Mouse (Mus musculus) heart, embryonic 10.5 days (tissue): ENCODE data around the gene Trpm5. TPM values are rescaled to one million over a fixed set of nuclear protein-coding genes. Genes with fewer than 3 reads are reported as not detected.

Source experiments
- DNase-seq: peaks from one replicate; pipeline ENCODE4 v3.0.0-alpha.2; 2017; ENCODE audit warnings: low spot score
- H3K27ac ChIP-seq: fragments of 300-500 bp; sonication (generic); 2 replicates; pipeline ENCODE4 v1.5.1; 2016; ENCODE audit warnings: mild to moderate bottlenecking
- H3K27me3 ChIP-seq: fragments of 300-500 bp; sonication (generic); 2 replicates; pipeline ENCODE4 v1.6.1; 2016; ENCODE audit warnings: mild to moderate bottlenecking; ENCODE audit not compliant: poor library complexity, insufficient read depth, severe bottlenecking
- H3K36me3 ChIP-seq: fragments of 300-500 bp; sonication (generic); 2 replicates; pipeline ENCODE4 v1.6.1; 2016; ENCODE audit warnings: mild to moderate bottlenecking, moderate library complexity
- H3K4me1 ChIP-seq: fragments of 300-500 bp; sonication (generic); 2 replicates; pipeline ENCODE4 v1.6.1; 2016; ENCODE audit warnings: mild to moderate bottlenecking
- H3K4me3 ChIP-seq: fragments of 300-500 bp; sonication (generic); 2 replicates; pipeline ENCODE4 v1.5.1; 2016; ENCODE audit warnings: mild to moderate bottlenecking, moderate library complexity
- H3K9me3 ChIP-seq: fragments of 300-500 bp; sonication (generic); 2 replicates; pipeline ENCODE4 v1.6.1; 2016; ENCODE audit warnings: mild to moderate bottlenecking, moderate library complexity
- WGBS: fragments of 180-500 bp; shearing (Covaris S2); methylation state at CpG from one replicate; pipeline ENCODE4 v1.1.7; 2016; 5-methylcytosine and 5-hydroxymethylcytosine counted together
- polyA plus RNA-seq: library from polyadenylated mRNA; unstranded; fragments of >200 nt; fragmentation: Nextera tagmentation; extraction: Ambion mirVana; gene quantifications from 2 replicates; pipeline ENCODE4 v1.2.1, GENCODE M21; 2016

The Trpm5 gene
- polyA plus RNA-seq = 1.1 and 1.5 TPM in 2 replicates

DNA sequence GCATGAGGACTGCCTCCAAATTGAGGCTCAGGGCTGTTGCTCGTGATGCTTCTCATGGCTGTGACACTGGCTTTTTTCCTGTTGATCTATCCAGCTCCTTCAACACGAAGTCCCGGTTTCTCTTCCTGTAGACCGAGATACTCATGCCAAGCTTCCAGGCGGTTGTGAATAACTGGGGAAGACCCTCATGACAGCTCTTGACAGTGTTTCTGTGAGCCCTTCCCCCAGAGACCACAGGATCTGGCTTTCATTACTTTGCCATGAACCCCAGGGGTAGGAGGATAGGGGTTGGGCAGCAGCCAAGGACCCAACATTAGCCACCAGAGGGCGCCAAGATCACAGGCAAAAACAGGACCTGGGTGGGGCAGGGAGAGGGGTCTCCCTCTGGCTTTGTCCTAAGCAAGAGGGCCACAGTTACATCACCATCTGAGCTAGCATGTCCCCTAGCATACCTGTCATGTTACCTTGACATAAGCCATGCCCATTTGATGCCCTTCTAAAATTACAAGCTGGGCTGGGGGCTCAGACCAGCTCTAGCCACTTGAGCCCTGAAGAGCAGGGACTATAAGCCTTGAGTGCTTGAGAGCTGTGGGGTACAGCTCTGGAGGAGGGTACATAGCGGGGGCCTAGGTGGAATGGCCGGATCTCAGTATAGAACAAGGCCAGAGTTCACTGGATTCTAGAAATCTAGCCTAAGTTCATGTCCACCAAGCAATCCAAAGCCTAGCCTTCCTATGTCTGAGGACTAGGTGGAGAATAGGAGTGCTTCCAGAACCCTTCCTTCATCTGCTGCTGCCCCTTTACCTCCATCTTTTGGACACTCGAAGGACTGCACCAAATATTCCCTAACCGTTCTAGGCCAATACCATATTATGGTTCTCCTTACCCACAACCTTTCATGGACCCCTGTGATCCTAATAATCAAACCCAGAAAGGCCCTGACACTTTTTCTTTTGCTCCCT is at the start of gene Trpm5:
Gene Trpm5 (minus strand): TSS at position 51 of the 962 bp plus-strand sequence.
- no peak within 1 kb of the TSS; the same call in 1 of the 2 replicates for H3K27ac ChIP-seq
- peaks cover 51% of the 10 kb centered on the region for H3K27me3 ChIP-seq
- H3K36me3 ChIP-seq = no peaks in the 10 kb centered on the region
- H3K9me3 ChIP-seq = no peaks in the 10 kb centered on the region
- 36% methylated on average over 10 of the region's 10 CpGs for WGBS
- H3K4me3 ChIP-seq = no peak within 1 kb of the TSS
- no peak for DNase-seq
- H3K4me1 ChIP-seq = no peaks in the 10 kb centered on the region

DNA sequence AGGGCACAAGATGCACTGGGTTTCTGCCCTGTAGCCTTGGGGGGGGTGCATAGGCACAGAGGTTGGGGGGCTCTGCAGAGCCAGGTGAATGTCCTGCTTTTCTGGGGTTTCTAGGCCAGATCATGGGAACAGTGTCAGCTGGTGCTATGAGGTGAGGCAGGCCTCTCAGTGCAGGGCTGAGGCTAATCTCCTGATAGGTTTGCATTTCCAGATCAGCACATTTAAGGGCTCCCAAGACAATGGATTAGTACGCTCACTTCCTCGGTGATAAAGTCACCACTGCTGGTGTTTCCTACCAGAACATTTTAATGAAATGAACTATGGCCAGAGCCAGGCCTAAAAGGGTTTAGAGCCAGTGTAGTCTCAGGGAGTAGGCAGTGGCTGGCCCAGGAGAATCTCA is 48.2 kb upstream of the Trpm5 start:
- Histone ChIP-seq H3K27ac (no peak overlapping the region), H3K4me3 (no peak overlapping the region), H3K9me3 (no peaks in the 10 kb centered on the region), H3K36me3 (no peaks in the 10 kb centered on the region), H3K27me3 (0 out of 2 replicates have a peak, but pooled peaks cover 5% of the 10 kb centered on the region), H3K4me1 (peaks cover 60% of the 10 kb centered on the region)
- no peak for DNase-seq
- WGBS = 75% methylated on average over 2 of the region's 2 CpGs

DNA sequence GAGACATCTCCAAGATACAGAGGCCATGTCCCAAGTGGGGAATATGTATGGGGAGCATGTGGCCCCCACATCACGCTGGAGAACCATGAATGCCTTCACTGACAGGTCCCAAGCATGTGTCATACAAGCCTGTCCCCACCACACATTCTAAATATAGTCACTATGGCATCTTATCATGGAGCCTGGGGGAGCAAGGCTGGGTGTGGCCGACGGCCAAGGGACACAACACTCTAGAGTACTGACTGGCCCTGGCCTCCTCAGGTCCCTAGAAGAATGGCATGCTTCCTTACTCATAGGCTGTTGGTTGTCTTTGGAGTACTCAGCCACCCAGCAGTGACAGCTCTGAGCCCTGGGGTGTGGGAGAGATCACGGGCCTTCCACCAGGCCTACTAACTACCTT is 45.5 kb upstream of the Trpm5 start:
- Histone ChIP-seq H3K27ac (peak overlapping the region; percentile 60; the same call in 1 of the 2 replicates), H3K4me1 (peaks cover 57% of the 10 kb centered on the region)
- 43% methylated on average over 4 of the region's 4 CpGs for WGBS

DNA sequence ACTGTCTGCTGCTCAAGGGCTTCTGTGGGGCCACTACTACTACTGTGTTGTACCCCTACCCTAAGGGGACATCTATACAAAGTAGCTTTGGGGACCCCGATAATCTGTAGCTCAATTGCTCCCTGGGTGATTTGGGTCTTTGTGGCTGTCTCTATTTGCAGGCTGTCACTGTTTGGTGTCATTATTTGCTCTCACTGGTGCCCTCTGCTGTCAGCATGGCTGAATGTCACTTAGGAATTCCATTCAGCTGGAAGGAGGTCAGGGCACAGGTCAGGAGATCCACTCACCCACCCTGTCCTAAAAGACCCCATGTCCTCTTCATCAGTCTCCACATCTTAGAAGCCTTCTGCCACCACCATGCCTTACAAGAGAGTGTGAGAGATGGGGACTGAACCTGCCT is 44.3 kb upstream of the Trpm5 start:
- Histone ChIP-seq H3K36me3 (no peaks in the 10 kb centered on the region), H3K27ac (peak overlapping the region; percentile 65), H3K4me1 (peaks cover 57% of the 10 kb centered on the region), H3K27me3 (0 out of 2 replicates have a peak, but pooled peaks cover 5% of the 10 kb centered on the region), H3K9me3 (no peaks in the 10 kb centered on the region), H3K4me3 (no peak overlapping the region)
- DNase-seq = no peak
- 40% methylated on average over 1 of the region's 1 CpGs for WGBS

More for the DNA sequence above, 45.5 kb upstream of the Trpm5 start:
- DNase-seq = no peak
- H3K36me3 ChIP-seq = no peaks in the 10 kb centered on the region
- no peaks in the 10 kb centered on the region for H3K9me3 ChIP-seq
- 0 out of 2 replicates have a peak, but pooled peaks cover 5% of the 10 kb centered on the region for H3K27me3 ChIP-seq
- H3K4me3 ChIP-seq = no peak overlapping the region

DNA sequence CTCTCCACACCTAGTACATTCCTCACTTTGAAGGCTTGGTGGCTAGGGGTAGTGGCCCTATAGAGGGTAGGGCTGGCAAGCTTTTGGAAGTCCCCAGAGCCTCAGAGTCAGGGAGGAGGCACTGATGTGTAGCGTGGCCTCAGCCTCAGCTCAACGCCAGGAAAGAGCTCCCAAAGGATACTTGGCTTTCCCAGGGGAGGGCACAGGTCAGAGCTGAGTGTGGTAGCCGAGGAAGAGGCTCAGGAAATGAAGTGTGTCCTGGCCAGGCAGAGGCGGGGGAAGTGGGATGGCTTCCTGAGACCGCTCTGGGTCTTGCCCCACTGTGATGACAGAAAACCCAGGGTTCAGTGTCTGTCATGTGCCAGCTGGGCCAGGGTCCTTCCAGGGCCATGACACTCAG is 42.1 kb upstream of the Trpm5 start:
- WGBS = 59% methylated on average over 5 of the region's 5 CpGs
- Histone ChIP-seq H3K36me3 (no peaks in the 10 kb centered on the region), H3K27me3 (0 out of 2 replicates have a peak, but pooled peaks cover 5% of the 10 kb centered on the region), H3K4me3 (no peak overlapping the region), H3K27ac (peak overlapping the region; percentile 38; the same call in 1 of the 2 replicates), H3K4me1 (peaks cover 51% of the 10 kb centered on the region), H3K9me3 (no peaks in the 10 kb centered on the region)
- DNase-seq = no peak

DNA sequence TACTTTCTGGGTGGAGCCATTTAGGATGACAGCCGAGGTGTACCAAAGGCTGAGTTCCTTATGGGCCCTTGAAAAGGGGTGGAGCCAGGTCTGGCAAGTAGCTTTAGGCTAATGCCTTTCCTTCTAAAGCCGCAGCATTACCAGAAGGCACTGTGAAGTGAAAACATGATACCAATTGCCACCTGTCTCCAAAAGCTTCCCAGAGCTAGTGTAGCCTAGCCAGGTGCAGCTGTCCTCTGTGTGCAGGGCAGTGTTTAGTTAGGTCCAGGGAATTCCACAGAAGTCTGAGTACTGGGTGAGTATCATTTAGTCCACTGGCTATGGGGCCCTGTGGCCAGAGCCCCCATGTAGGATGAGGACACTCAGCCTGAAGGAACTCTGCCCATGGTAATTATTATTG is 41.7 kb upstream of the Trpm5 start:
- peaks cover 53% of the 10 kb centered on the region for H3K4me1 ChIP-seq
- DNase-seq = no peak
- WGBS = 63% methylated on average over 2 of the region's 2 CpGs
- H3K36me3 ChIP-seq = no peaks in the 10 kb centered on the region
- no peaks in the 10 kb centered on the region for H3K9me3 ChIP-seq
- H3K27ac ChIP-seq = peak overlapping the region; percentile 38; the same call in 1 of the 2 replicates
- H3K27me3 ChIP-seq = 0 out of 2 replicates have a peak, but pooled peaks cover 5% of the 10 kb centered on the region
- H3K4me3 ChIP-seq = no peak overlapping the region

DNA sequence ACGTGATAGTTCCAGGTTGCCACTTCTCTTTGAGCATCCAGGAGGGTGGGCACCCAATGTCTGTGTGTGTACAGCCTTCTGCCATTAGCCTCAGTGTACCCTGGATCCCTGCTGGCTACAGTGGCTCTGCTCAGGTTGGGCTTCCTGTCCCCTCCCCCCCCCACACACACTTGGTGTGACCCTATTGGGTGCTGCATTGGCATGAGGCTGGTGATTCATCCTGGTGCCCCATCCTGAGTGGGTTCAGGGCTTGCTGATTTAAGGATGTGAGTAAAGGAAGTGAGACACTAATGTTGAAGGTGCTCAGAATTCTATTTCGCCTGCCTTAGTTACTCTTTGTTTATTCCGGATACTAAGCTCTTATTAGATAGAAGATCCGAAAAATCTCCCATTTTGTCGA is 38.4 kb upstream of the Trpm5 start:
- peaks cover 24% of the 10 kb centered on the region for H3K4me1 ChIP-seq
- no peaks in the 10 kb centered on the region for H3K9me3 ChIP-seq
- H3K36me3 ChIP-seq = no peaks in the 10 kb centered on the region
- H3K4me3 ChIP-seq = no peak overlapping the region
- H3K27ac ChIP-seq = no peak overlapping the region
- WGBS = 80% methylated on average over 5 of the region's 5 CpGs
- no peak for DNase-seq
- 0 out of 2 replicates have a peak, but pooled peaks cover under 1% of the 10 kb centered on the region for H3K27me3 ChIP-seq

DNA sequence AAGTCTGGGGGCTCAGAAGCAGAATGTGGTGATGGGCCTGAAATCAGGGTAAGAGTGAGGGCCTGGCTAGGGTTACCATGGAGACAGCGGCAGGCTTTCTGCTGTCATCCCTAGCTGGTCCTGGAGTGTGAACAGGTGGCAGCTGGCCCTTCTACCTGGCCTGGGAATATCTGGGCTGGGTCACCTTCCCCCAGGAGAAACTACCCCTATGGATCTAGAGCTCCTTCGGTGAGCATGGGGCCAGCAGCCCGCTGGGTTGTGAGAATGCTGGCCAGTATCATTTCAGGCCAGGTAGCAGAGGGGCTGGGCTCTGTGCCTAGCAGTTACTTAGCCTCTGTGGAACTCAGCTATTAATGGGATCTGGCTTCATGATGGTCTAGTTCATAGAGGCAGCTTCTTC is 30.5 kb upstream of the Trpm5 start:
- WGBS = 64% methylated on average over 3 of the region's 3 CpGs
- H3K27me3 ChIP-seq = no peaks in the 10 kb centered on the region
- DNase-seq = no peak
- no peak overlapping the region for H3K4me3 ChIP-seq
- H3K4me1 ChIP-seq = peaks cover 52% of the 10 kb centered on the region
- peak overlapping the region; percentile 92 for H3K27ac ChIP-seq
- no peaks in the 10 kb centered on the region for H3K36me3 ChIP-seq
- H3K9me3 ChIP-seq = no peaks in the 10 kb centered on the region

DNA sequence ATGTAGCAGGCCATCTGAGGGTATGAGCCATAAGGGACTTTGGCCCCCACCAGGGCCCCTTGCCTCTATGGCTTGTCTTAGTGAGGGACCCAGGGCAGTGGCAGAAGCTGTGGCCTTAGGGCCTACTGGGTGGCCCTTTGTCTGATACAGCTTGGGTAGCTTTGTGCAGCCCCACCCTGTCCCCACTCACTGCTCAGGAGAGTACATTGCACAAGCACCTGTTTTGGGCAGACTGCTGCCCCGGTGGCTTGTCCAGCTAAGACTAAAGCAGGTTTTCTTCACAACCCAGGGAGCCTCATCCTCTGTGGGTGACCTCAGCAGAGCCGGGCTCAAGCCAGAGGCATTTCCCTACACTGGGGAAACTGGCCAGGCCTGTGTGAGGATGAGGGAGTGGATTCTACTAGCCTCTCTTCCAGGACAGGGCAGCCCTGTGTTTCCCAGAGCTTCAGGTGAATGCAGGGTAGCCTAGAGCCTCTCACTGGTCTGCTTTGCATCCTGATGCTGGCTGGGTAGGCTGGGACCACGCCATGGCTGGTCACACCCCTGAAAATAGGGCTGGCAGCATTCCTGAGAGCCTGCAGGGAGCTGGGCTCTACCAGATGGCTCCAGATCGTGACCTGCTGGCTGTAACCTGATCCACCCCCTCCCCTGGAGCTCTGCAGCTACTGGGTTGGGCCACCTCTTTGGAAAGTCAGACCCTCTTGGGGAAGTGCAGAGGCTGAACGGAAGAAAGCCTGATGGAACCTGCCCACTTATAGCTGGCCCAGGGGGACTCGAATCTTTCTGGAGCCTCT is 29.6 kb upstream of the Trpm5 start:
- H3K4me1 ChIP-seq = peaks cover 60% of the 10 kb centered on the region
- 12% methylated on average over 6 of the region's 6 CpGs for WGBS
- H3K27me3 ChIP-seq = no peaks in the 10 kb centered on the region
- peak overlapping the region; percentile 92 for H3K27ac ChIP-seq
- DNase-seq = peak; percentile 90
- H3K4me3 ChIP-seq = no peak overlapping the region
- H3K36me3 ChIP-seq = no peaks in the 10 kb centered on the region
- no peaks in the 10 kb centered on the region for H3K9me3 ChIP-seq

DNA sequence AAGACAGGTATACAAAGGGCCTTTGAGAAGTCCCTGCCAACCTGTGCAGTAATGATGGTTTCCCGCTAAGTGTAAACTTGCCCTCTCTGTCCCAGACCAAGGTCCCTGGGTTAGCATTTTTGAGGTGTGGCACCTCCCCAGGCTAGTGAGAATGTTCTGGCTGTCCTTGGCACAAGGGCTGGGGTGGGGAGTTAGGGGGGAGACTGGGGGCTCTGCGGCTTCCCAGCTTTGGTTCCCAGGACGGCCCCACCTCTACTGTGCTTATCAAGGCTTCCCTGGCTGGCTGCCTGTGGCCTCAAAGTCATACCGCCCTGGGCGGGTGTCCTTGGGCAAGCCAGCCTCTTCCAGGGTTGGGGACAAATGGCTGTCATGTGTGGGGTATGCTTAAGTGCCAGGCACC is 27.7 kb upstream of the Trpm5 start:
- H3K27me3 ChIP-seq = no peaks in the 10 kb centered on the region
- no peak for DNase-seq
- H3K9me3 ChIP-seq = no peaks in the 10 kb centered on the region
- WGBS = 33% methylated on average over 5 of the region's 5 CpGs
- peaks cover 69% of the 10 kb centered on the region for H3K4me1 ChIP-seq
- H3K36me3 ChIP-seq = no peaks in the 10 kb centered on the region
- no peak overlapping the region; the same call in 1 of the 2 replicates for H3K4me3 ChIP-seq
- H3K27ac ChIP-seq = peak overlapping the region; percentile 87

DNA sequence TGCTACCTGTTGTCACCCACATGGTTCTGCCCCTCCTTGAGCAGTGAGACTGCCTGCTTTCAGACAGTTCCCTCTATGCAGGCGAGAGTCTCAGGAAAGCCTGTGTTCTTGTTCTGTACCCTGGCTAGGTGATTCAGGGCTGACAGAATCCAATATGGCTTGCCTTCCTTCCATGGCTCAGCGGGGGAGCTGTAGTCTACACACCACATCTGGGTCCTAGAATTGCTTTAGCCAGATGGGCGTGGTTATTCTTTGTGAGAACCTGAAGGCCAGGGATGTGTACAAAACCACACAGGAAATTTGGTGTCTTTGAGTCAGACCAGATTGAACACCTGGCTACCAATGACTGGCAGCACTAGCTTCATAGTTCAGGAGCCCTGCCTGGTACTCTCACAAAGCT is 25.4 kb upstream of the Trpm5 start:
- peak overlapping the region; percentile 87 for H3K27ac ChIP-seq
- no peaks in the 10 kb centered on the region for H3K27me3 ChIP-seq
- no peak overlapping the region for H3K4me3 ChIP-seq
- DNase-seq = no peak
- peaks cover 64% of the 10 kb centered on the region for H3K4me1 ChIP-seq
- WGBS = 71% methylated on average over 3 of the region's 3 CpGs
- H3K9me3 ChIP-seq = peaks cover 2% of the 10 kb centered on the region; the same call in 1 of the 2 replicates
- no peaks in the 10 kb centered on the region for H3K36me3 ChIP-seq

DNA sequence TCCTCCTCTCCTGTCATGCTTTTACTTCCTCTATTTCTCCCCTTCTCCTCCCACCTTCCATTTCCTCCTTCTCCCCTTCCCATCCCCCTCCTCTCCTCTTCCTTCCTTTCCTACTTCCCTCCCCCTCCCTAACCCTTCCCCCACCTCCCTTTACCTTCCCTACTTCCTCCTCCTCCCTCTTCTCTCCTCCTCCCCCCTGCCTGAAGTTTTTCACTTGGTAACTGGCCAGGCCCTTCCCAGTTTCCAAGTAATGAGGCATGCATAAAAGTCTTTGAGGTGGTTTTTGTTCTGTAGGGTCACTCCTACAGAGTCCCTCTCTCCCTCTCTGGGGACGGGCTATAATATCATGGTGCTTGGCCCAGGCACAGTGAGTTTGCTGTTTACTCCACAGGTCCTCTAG is 25.0 kb upstream of the Trpm5 start:
- no peak overlapping the region for H3K4me3 ChIP-seq
- peaks cover 60% of the 10 kb centered on the region for H3K4me1 ChIP-seq
- 70% methylated on average over 1 of the region's 1 CpGs for WGBS
- peaks cover 2% of the 10 kb centered on the region; the same call in 1 of the 2 replicates for H3K9me3 ChIP-seq
- no peak for DNase-seq
- H3K27ac ChIP-seq = peak overlapping the region; percentile 87
- no peaks in the 10 kb centered on the region for H3K36me3 ChIP-seq
- H3K27me3 ChIP-seq = no peaks in the 10 kb centered on the region
